Comparison of ENCODE assay signal across 8 mouse cellular contexts in genomic region chr10:76664156-76665115, GRCm38 (mm10). TPM values are rescaled to one million over a fixed set of nuclear protein-coding genes. Genes with fewer than 3 reads are reported as not detected.
DNase-seq lines count a peak whose midpoint lies in the region; ATAC-seq and TF ChIP-seq lines count a peak whose summit lies in the region.

No protein-coding gene starts in this region.

- POLR2A ChIA-PET in Patski (lab: Charles Lee) = no interaction called here

- WGBS in cerebellum, adult 2 months = 57% methylated on average over 20 of the region's 20 CpGs
- 61% methylated on average over 20 of the region's 20 CpGs for WGBS in heart, embryonic 16.5 days
- 72% methylated on average over 20 of the region's 20 CpGs for WGBS in liver, postnatal 0 days (ENCODE audit: insufficient replicate concordance)

- no peak overlapping the region for H3K27ac ChIP-seq in cerebellum, adult 2 months (ENCODE audit: insufficient read depth, low read length)
- peak overlapping the region; percentile 55 for H3K27ac ChIP-seq in heart, embryonic 16.5 days (ENCODE audit: low read length)
- no peak overlapping the region for H3K27ac ChIP-seq in liver, postnatal 0 days (ENCODE audit: low read depth)

- in situ Hi-C loops in Patski (cut with MboI; ENCODE audit: low pct_unique_long_range_greater_than_20kb) = no loop called here

- H3K36me3 ChIP-seq in heart, embryonic 16.5 days (ENCODE audit: control insufficient read depth, insufficient read depth) = no peaks in the 10 kb centered on the region
- H3K36me3 ChIP-seq in liver, postnatal 0 days (replicated peaks; ENCODE audit: insufficient read depth, low read length) = no peaks in the 10 kb centered on the region

- peak; percentile 75 for DNase-seq in Patski (ENCODE audit: low read depth, low spot score)
- peak; percentile 40 to 55 for DNase-seq in cerebellum, adult 2 months
- peak; percentile 17 for DNase-seq in liver, postnatal 0 days
- DNase-seq in testis, postnatal 10 days (ENCODE audit: low spot score) = peak; percentile 86
- no peak for DNase-seq in T-cell, adult 2 months (ENCODE audit: low spot score)
- no peak for DNase-seq in layer of hippocampus, postnatal 14 days (ENCODE audit: low spot score in 2 of 2)
- no peak for DNase-seq in frontal cortex, postnatal 10 days (ENCODE audit: low spot score in 2 of 2)

- TF ChIP-seq EP300 in liver, postnatal 0 days (IDR thresholded peaks at IDR 0.05; ENCODE audit: low read depth) = no peak

- no peaks in the 10 kb centered on the region for H3K27me3 ChIP-seq in Patski
- H3K27me3 ChIP-seq in cerebellum, adult 2 months (ENCODE audit: control insufficient read depth, insufficient read depth, low read length) = no peaks in the 10 kb centered on the region
- H3K27me3 ChIP-seq in heart, embryonic 16.5 days (ENCODE audit: control insufficient read depth, insufficient read depth, low read length) = no peaks in the 10 kb centered on the region
- no peaks in the 10 kb centered on the region for H3K27me3 ChIP-seq in liver, postnatal 0 days (ENCODE audit: insufficient read depth, low read length)

- H3K9me3 ChIP-seq in heart, embryonic 16.5 days (replicated peaks; ENCODE audit: control insufficient read depth, low read length) = peaks cover 7% of the 10 kb centered on the region
- peaks cover 12% of the 10 kb centered on the region for H3K9me3 ChIP-seq in liver, postnatal 0 days (ENCODE audit: low read length)

- H3K4me1 ChIP-seq in cerebellum, adult 2 months (ENCODE audit: control insufficient read depth, insufficient read depth, low read length) = no peaks in the 10 kb centered on the region
- no peaks in the 10 kb centered on the region for H3K4me1 ChIP-seq in heart, embryonic 16.5 days (ENCODE audit: control insufficient read depth, insufficient read depth, low read length)
- H3K4me1 ChIP-seq in liver, postnatal 0 days (ENCODE audit: insufficient read depth) = no peaks in the 10 kb centered on the region

- CTCF ChIA-PET in Patski (lab: Charles Lee) = interaction anchor here (0.8 to 2.5 kb wide), 2 partner anchors 41 kb away, joined by 3 to 11 read pairs; partner anchors contain the start of gene Col6a2

- H3K4me3 ChIP-seq in cerebellum, adult 2 months (replicated peaks; ENCODE audit: insufficient read depth, low read depth, low read length) = no peak overlapping the region
- H3K4me3 ChIP-seq in heart, embryonic 16.5 days (ENCODE audit: low read length) = no peak overlapping the region
- H3K4me3 ChIP-seq in liver, postnatal 0 days (ENCODE audit: low read depth, low read length) = no peak overlapping the region

- no peak overlapping the region for H3K9ac ChIP-seq in heart, embryonic 16.5 days (ENCODE audit: low read length)
- no peak overlapping the region for H3K9ac ChIP-seq in liver, postnatal 0 days (replicated peaks)

- no peak for TF ChIP-seq CTCF in Patski (IDR thresholded peaks at IDR 0.05)
- TF ChIP-seq CTCF in cerebellum, adult 2 months (IDR thresholded peaks at IDR 0.05; ENCODE audit: borderline replicate concordance, insufficient read depth, low read depth, low read length) = no peak
- TF ChIP-seq CTCF in liver, postnatal 0 days (IDR thresholded peaks at IDR 0.05; ENCODE audit: low read depth) = no peak

- no peak for TF ChIP-seq POLR2A in cerebellum, adult 2 months (IDR thresholded peaks at IDR 0.05; ENCODE audit: borderline replicate concordance, insufficient read depth, low read length)

- no peak overlapping the region for H3K4me2 ChIP-seq in heart, embryonic 16.5 days (ENCODE audit: low read depth, low read length)
- H3K4me2 ChIP-seq in liver, postnatal 0 days (ENCODE audit: low read depth, low read length) = no peak overlapping the region

- ATAC-seq in Patski = peak; percentile 35
- peak; percentile 32 for ATAC-seq in heart, embryonic 16.5 days (replicated peaks; ENCODE audit: extremely low read depth, insufficient read depth, low FRiP score)
- ATAC-seq in liver, postnatal 0 days = no peak

RNA-seq across cellular contexts. Expression of gene Col6a2, which starts 41.0 kb away (rescaled TPM):
- polyA plus RNA-seq in Patski (2021) = 6.2 TPM
- polyA plus RNA-seq in cerebellum, adult 2 months (2012; rRNA removed) = 2.9 and 4.0 TPM in 2 replicates
- polyA plus RNA-seq in heart, embryonic 16.5 days (2015; fragmentation: Nextera tagmentation; extraction: Ambion mirVana) = 100 and 120 TPM in 2 replicates
- polyA plus RNA-seq in liver, postnatal 0 days (2015; fragmentation: Nextera tagmentation; extraction: Ambion mirVana) = 5.9 and 6.2 TPM in 2 replicates
- 10 to 100 TPM in 1 of 2 experiments, 1 to 10 TPM in 1; 9.7 to 12.0 TPM for total RNA-seq in layer of hippocampus, postnatal 14 days (2021)

Comparison
In these comparisons a context has a peak if more than half of its experiments do, and no peak if none do; other contexts are left out.
1. DNase-seq: peak in Patski (single experiment), cerebellum, adult 2 months (2 of 2), liver, postnatal 0 days (single experiment) and testis, postnatal 10 days (single experiment); none in T-cell, adult 2 months (single experiment), layer of hippocampus, postnatal 14 days (0 of 2) and frontal cortex, postnatal 10 days (0 of 2).
2. RNA of gene Col6a2, which starts 41.0 kb away (polyA plus RNA-seq): 100 to 120 TPM in heart, embryonic 16.5 days; 5.9 to 6.2 TPM in liver, postnatal 0 days, 6.2 TPM in Patski (single experiment) and 2.9 to 4.0 TPM in cerebellum, adult 2 months; every median in the first group is over 10 times any median in the second.